In genomic region chr7:54835911-54836352, GRCm38 (mm10) we compare ENCODE assay signal across 9 mouse cellular contexts. TPM values are rescaled to one million over a fixed set of nuclear protein-coding genes. Genes with fewer than 3 reads are reported as not detected.
A peak's percentile ranks its signal among the peaks of the same experiment; 100 is the strongest.
DNase-seq lines count a peak whose midpoint lies in the region; ATAC-seq and TF ChIP-seq lines count a peak whose summit lies in the region.
"Had no signal": no experiment of that assay in that cellular context is flagged by ENCODE, and none has a peak within 500 bp of the region (broad histone marks: within the 10 kb centered on the region; RNA-seq: fewer than 3 reads in every experiment).

No protein-coding gene starts in this region.

- no peak for TF ChIP-seq POLR2A in kidney, adult 2 months (IDR thresholded peaks at IDR 0.05; ENCODE audit: low read depth, low read length)

- no peaks in the 10 kb centered on the region for H3K36me3 ChIP-seq in kidney, embryonic 16.5 days (ENCODE audit: insufficient read depth, low read length)
- H3K36me3 ChIP-seq in kidney, adult 2 months (ENCODE audit: control insufficient read depth, insufficient read depth, low read length), result no peaks in the 10 kb centered on the region
- H3K36me3 ChIP-seq in embryonic facial prominence, embryonic 11.5 days (replicated peaks; ENCODE audit: control insufficient read depth, insufficient read depth, low read depth, low read length), result no peaks in the 10 kb centered on the region
- H3K36me3 ChIP-seq in hindbrain, embryonic 11.5 days (ENCODE audit: control insufficient read depth, insufficient read depth, low read length), result no peaks in the 10 kb centered on the region
- H3K36me3 ChIP-seq in midbrain, embryonic 12.5 days, result no peaks in the 10 kb centered on the region

- H3K4me2 ChIP-seq in kidney, embryonic 16.5 days (replicated peaks; ENCODE audit: low read depth, low read length), result peak overlapping the region; percentile 86
- peak overlapping the region; percentile 75 for H3K4me2 ChIP-seq in embryonic facial prominence, embryonic 11.5 days (ENCODE audit: low read depth, low read length)
- peak overlapping the region; percentile 78 for H3K4me2 ChIP-seq in hindbrain, embryonic 11.5 days (replicated peaks; ENCODE audit: low read depth, low read length)
- H3K4me2 ChIP-seq in midbrain, embryonic 12.5 days (replicated peaks), result peak overlapping the region; percentile 73

- no peaks in the 10 kb centered on the region for H3K4me1 ChIP-seq in kidney, embryonic 16.5 days (ENCODE audit: insufficient read depth, low read length)
- no peaks in the 10 kb centered on the region for H3K4me1 ChIP-seq in kidney, adult 2 months (ENCODE audit: control insufficient read depth, insufficient read depth, low read length)
- no peaks in the 10 kb centered on the region for H3K4me1 ChIP-seq in embryonic facial prominence, embryonic 11.5 days (ENCODE audit: control insufficient read depth, insufficient read depth, low read length)
- H3K4me1 ChIP-seq in hindbrain, embryonic 11.5 days (replicated peaks; ENCODE audit: control insufficient read depth, insufficient read depth, low read length), result no peaks in the 10 kb centered on the region
- H3K4me1 ChIP-seq in midbrain, embryonic 12.5 days, result peaks cover 11% of the 10 kb centered on the region; the same call in 1 of the 2 replicates

- peak overlapping the region; percentile 55 for H3K4me3 ChIP-seq in kidney, embryonic 16.5 days (ENCODE audit: low read length)
- H3K4me3 ChIP-seq in kidney, adult 2 months (ENCODE audit: insufficient read depth, low read depth, low read length), result no peak overlapping the region
- peak overlapping the region; percentile 33 for H3K4me3 ChIP-seq in embryonic facial prominence, embryonic 11.5 days (ENCODE audit: low read depth, low read length)
- H3K4me3 ChIP-seq in hindbrain, embryonic 11.5 days (ENCODE audit: low read depth, low read length), result peak overlapping the region; percentile 47
- peak overlapping the region; percentile 61 for H3K4me3 ChIP-seq in midbrain, embryonic 12.5 days

- peak; percentile 91 for ATAC-seq in kidney, embryonic 16.5 days (ENCODE audit: low FRiP score, low TSS enrichment)
- ATAC-seq in embryonic facial prominence, embryonic 11.5 days (replicated peaks; ENCODE audit: insufficient number of reproducible peaks, low FRiP score, low TSS enrichment, low read depth), result 0 out of 2 replicates have a peak, but pooled peaks have one; percentile 34
- peak; percentile 74 for ATAC-seq in hindbrain, embryonic 11.5 days (ENCODE audit: low FRiP score)
- peak; percentile 76 for ATAC-seq in midbrain, embryonic 12.5 days (ENCODE audit: low FRiP score, low read depth)
- no peak for ATAC-seq in activated CD4-positive, CD25-positive, alpha-beta regulatory T cell, adult 4 months
- no peak for ATAC-seq in inflammation-experienced regulatory T-cells, adult 6 months

- no peak for TF ChIP-seq CTCF in kidney, adult 2 months (conservative IDR thresholded peaks at IDR 0.05; ENCODE audit: insufficient read depth, insufficient read length, low read depth, low read length)

- no peak for DNase-seq in kidney, adult 2 months
- no peak for DNase-seq in embryonic facial prominence, embryonic 11.5 days (ENCODE audit: low spot score)
- no peak for DNase-seq in hindbrain, embryonic 11.5 days (ENCODE audit: low spot score)
- no peak for DNase-seq in adrenal gland, postnatal 4 days (ENCODE audit: low spot score in 2 of 2)

- H3K27me3 ChIP-seq in kidney, embryonic 16.5 days (ENCODE audit: insufficient read depth, low read length), result no peaks in the 10 kb centered on the region; the same call in 1 of the 2 replicates
- H3K27me3 ChIP-seq in kidney, adult 2 months (replicated peaks; ENCODE audit: control insufficient read depth, insufficient read depth, low read length), result no peaks in the 10 kb centered on the region
- H3K27me3 ChIP-seq in embryonic facial prominence, embryonic 11.5 days (ENCODE audit: control insufficient read depth, insufficient read depth, low read length), result no peaks in the 10 kb centered on the region
- H3K27me3 ChIP-seq in hindbrain, embryonic 11.5 days (ENCODE audit: control insufficient read depth, insufficient read depth, low read length), result no peaks in the 10 kb centered on the region
- H3K27me3 ChIP-seq in midbrain, embryonic 12.5 days, result no peaks in the 10 kb centered on the region; the same call in 1 of the 2 replicates

- WGBS in kidney, embryonic 16.5 days, result 3% methylated on average over 13 of the region's 13 CpGs
- 4% methylated on average over 13 of the region's 13 CpGs for WGBS in kidney, adult 2 months
- WGBS in embryonic facial prominence, embryonic 11.5 days, result 3% methylated on average over 13 of the region's 13 CpGs
- WGBS in hindbrain, embryonic 11.5 days, result 6% methylated on average over 13 of the region's 13 CpGs
- 2% methylated on average over 13 of the region's 13 CpGs for WGBS in midbrain, embryonic 12.5 days

- no peak overlapping the region for H3K27ac ChIP-seq in kidney, embryonic 16.5 days (ENCODE audit: low read length)
- H3K27ac ChIP-seq in kidney, adult 2 months (ENCODE audit: insufficient read depth, low read depth, low read length), result no peak overlapping the region
- no peak overlapping the region for H3K27ac ChIP-seq in embryonic facial prominence, embryonic 11.5 days (replicated peaks; ENCODE audit: low read depth, low read length)
- no peak overlapping the region for H3K27ac ChIP-seq in hindbrain, embryonic 11.5 days (ENCODE audit: low read depth, low read length)
- H3K27ac ChIP-seq in midbrain, embryonic 12.5 days (replicated peaks), result peak overlapping the region; percentile 39; the same call in 1 of the 2 replicates

- peak overlapping the region; percentile 49 for H3K9ac ChIP-seq in kidney, embryonic 16.5 days (replicated peaks; ENCODE audit: low read length)
- peak overlapping the region; percentile 39 for H3K9ac ChIP-seq in embryonic facial prominence, embryonic 11.5 days (replicated peaks; ENCODE audit: low read length)
- H3K9ac ChIP-seq in hindbrain, embryonic 11.5 days (ENCODE audit: low read depth, low read length), result peak overlapping the region; percentile 68
- peak overlapping the region; percentile 68 for H3K9ac ChIP-seq in midbrain, embryonic 12.5 days (replicated peaks)

- no peaks in the 10 kb centered on the region for H3K9me3 ChIP-seq in kidney, embryonic 16.5 days (ENCODE audit: low read length)
- H3K9me3 ChIP-seq in embryonic facial prominence, embryonic 11.5 days (replicated peaks; ENCODE audit: control insufficient read depth, low read length), result no peaks in the 10 kb centered on the region
- no peaks in the 10 kb centered on the region for H3K9me3 ChIP-seq in hindbrain, embryonic 11.5 days (ENCODE audit: control insufficient read depth, low read length)
- H3K9me3 ChIP-seq in midbrain, embryonic 12.5 days, result no peaks in the 10 kb centered on the region

RNA-seq across cellular contexts. Expression of gene Luzp2, which starts 0.6 kb away (rescaled TPM):
- polyA plus RNA-seq in kidney, embryonic 16.5 days (2015; fragmentation: Nextera tagmentation; extraction: Ambion mirVana), result 1.2 and 1.8 TPM in 2 replicates
- 0.08 and 0.11 TPM in 2 replicates for polyA plus RNA-seq in kidney, adult 2 months (2012; rRNA removed)
- polyA plus RNA-seq in embryonic facial prominence, embryonic 11.5 days (2014; fragmentation: Nextera tagmentation; extraction: Ambion mirVana), result 2.0 and 2.1 TPM in 2 replicates
- 2.3 and 3.5 TPM in 2 replicates for polyA plus RNA-seq in hindbrain, embryonic 11.5 days (2014; fragmentation: Nextera tagmentation; extraction: Ambion mirVana)
- 8.9 and 10.1 TPM in 2 replicates for polyA plus RNA-seq in midbrain, embryonic 12.5 days (2016; fragmentation: Nextera tagmentation; extraction: Ambion mirVana)
- total RNA-seq in adrenal gland, postnatal 4 days (2021), result 1 to 10 TPM; 2.5 to 2.7 TPM
- not detected for polyA plus RNA-seq in activated CD4-positive, CD25-positive, alpha-beta regulatory T cell, adult 4 months (2017; shearing (Covaris generic))
- polyA plus RNA-seq in inflammation-experienced regulatory T-cells, adult 6 months (2017; shearing (Covaris generic)), result not detected
- polyA plus RNA-seq: large intestine, adult 2 months had no signal

Comparison
In these comparisons a context has a peak if more than half of its experiments do, and no peak if none do; other contexts are left out.
1. ATAC-seq: peak in kidney, embryonic 16.5 days (single experiment), embryonic facial prominence, embryonic 11.5 days (single experiment), hindbrain, embryonic 11.5 days (single experiment) and midbrain, embryonic 12.5 days (single experiment); none in activated CD4-positive, CD25-positive, alpha-beta regulatory T cell, adult 4 months (single experiment) and inflammation-experienced regulatory T-cells, adult 6 months (single experiment).
2. Peak in every context shown above with its lines, with median percentiles within 50 percentile points of each other: H3K4me2 ChIP-seq and H3K9ac ChIP-seq.